ENCODE assay signal across 8 mouse cellular contexts in genomic region chrX:134296737-134297136, GRCm38 (mm10). TPM values are rescaled to one million over a fixed set of nuclear protein-coding genes. Genes with fewer than 3 reads are reported as not detected.
DNase-seq lines count a peak whose midpoint lies in the region; ATAC-seq lines count a peak whose summit lies in the region.

No protein-coding gene starts in this region.

- H3K4me1 ChIP-seq in neural tube, embryonic 11.5 days (ENCODE audit: control insufficient read depth, insufficient read depth, low read length), result no peaks in the 10 kb centered on the region
- 0 out of 2 replicates have a peak, but pooled peaks cover 5% of the 10 kb centered on the region for H3K4me1 ChIP-seq in hindbrain, embryonic 14.5 days (replicated peaks; ENCODE audit: control insufficient read depth, insufficient read depth, low read length)
- no peaks in the 10 kb centered on the region; the same call in 1 of the 2 replicates for H3K4me1 ChIP-seq in neural tube, embryonic 14.5 days (ENCODE audit: control insufficient read depth, insufficient read depth, low read length)

- H3K4me3 ChIP-seq in neural tube, embryonic 11.5 days (ENCODE audit: low read depth, low read length), result peak overlapping the region; percentile 41
- H3K4me3 ChIP-seq in hindbrain, embryonic 14.5 days (replicated peaks; ENCODE audit: low read length), result peak overlapping the region; percentile 51
- peak overlapping the region; percentile 50 for H3K4me3 ChIP-seq in neural tube, embryonic 14.5 days (ENCODE audit: low read depth, low read length)

- peaks cover 7% of the 10 kb centered on the region; the same call in 1 of the 2 replicates for H3K27me3 ChIP-seq in neural tube, embryonic 11.5 days (ENCODE audit: control insufficient read depth, insufficient read depth, low read length)
- peaks cover 9% of the 10 kb centered on the region for H3K27me3 ChIP-seq in hindbrain, embryonic 14.5 days (ENCODE audit: control insufficient read depth, insufficient read depth, low read length)
- H3K27me3 ChIP-seq in neural tube, embryonic 14.5 days (ENCODE audit: control insufficient read depth, insufficient read depth, low read length), result no peaks in the 10 kb centered on the region

- ATAC-seq in neural tube, embryonic 11.5 days (ENCODE audit: insufficient read depth, low FRiP score, low TSS enrichment), result no peak
- peak; percentile 49; the same call in 1 of the 2 replicates for ATAC-seq in hindbrain, embryonic 14.5 days (ENCODE audit: low FRiP score)
- ATAC-seq in neural tube, embryonic 14.5 days (ENCODE audit: low read depth), result peak; percentile 35; the same call in 1 of the 2 replicates

- no peaks in the 10 kb centered on the region for H3K36me3 ChIP-seq in neural tube, embryonic 11.5 days (ENCODE audit: control insufficient read depth, insufficient read depth, low read length)
- no peaks in the 10 kb centered on the region for H3K36me3 ChIP-seq in hindbrain, embryonic 14.5 days (replicated peaks; ENCODE audit: control insufficient read depth, insufficient read depth)
- no peaks in the 10 kb centered on the region for H3K36me3 ChIP-seq in neural tube, embryonic 14.5 days (ENCODE audit: control insufficient read depth, insufficient read depth, low read length)

- peak; percentile 15 for DNase-seq in adrenal gland, postnatal 25 days
- DNase-seq in adrenal gland, adult (ENCODE audit: inconsistent age in 2 of 2, low spot score in 1 of 2), result no peak
- peak; percentile 14 for DNase-seq in neural tube, embryonic 11.5 days (ENCODE audit: low spot score)
- DNase-seq in neural tube, embryonic 10.5 days (ENCODE audit: extremely low spot score, low spot score), result no peak
- no peak for DNase-seq in hindbrain, embryonic 14.5 days (ENCODE audit: low spot score)
- no peak for DNase-seq in thymus, postnatal 14 days
- no peak for DNase-seq in ovary, adult 18-20 months (ENCODE audit: low spot score)

- no peaks in the 10 kb centered on the region for H3K9me3 ChIP-seq in neural tube, embryonic 11.5 days (ENCODE audit: control insufficient read depth, low read length)
- H3K9me3 ChIP-seq in hindbrain, embryonic 14.5 days (ENCODE audit: control insufficient read depth, low read length), result no peaks in the 10 kb centered on the region
- no peaks in the 10 kb centered on the region for H3K9me3 ChIP-seq in neural tube, embryonic 14.5 days (ENCODE audit: control insufficient read depth, low read length)

- H3K9ac ChIP-seq in neural tube, embryonic 11.5 days (ENCODE audit: low read length), result peak overlapping the region; percentile 29; the same call in 1 of the 2 replicates
- H3K9ac ChIP-seq in hindbrain, embryonic 14.5 days, result peak overlapping the region; percentile 71
- peak overlapping the region; percentile 58 for H3K9ac ChIP-seq in neural tube, embryonic 14.5 days (replicated peaks; ENCODE audit: low read depth, low read length)

- no peak overlapping the region for H3K27ac ChIP-seq in neural tube, embryonic 11.5 days (ENCODE audit: low read depth, low read length)
- H3K27ac ChIP-seq in hindbrain, embryonic 14.5 days, result peak overlapping the region; percentile 9; the same call in 1 of the 2 replicates
- H3K27ac ChIP-seq in neural tube, embryonic 14.5 days (ENCODE audit: low read depth, low read length), result peak overlapping the region; percentile 10; the same call in 1 of the 2 replicates

- peak overlapping the region; percentile 48 for H3K4me2 ChIP-seq in neural tube, embryonic 11.5 days (ENCODE audit: low read depth)
- peak overlapping the region; percentile 54 for H3K4me2 ChIP-seq in hindbrain, embryonic 14.5 days (replicated peaks)
- H3K4me2 ChIP-seq in neural tube, embryonic 14.5 days (ENCODE audit: low read depth, low read length), result peak overlapping the region; percentile 53

- 22% methylated on average over 7 of the region's 7 CpGs for WGBS in neural tube, embryonic 11.5 days
- 23% methylated on average over 7 of the region's 7 CpGs for WGBS in hindbrain, embryonic 14.5 days
- 34% methylated on average over 7 of the region's 7 CpGs for WGBS in neural tube, embryonic 14.5 days

RNA-seq across cellular contexts. Expression of gene Tmem35a, which starts 1.7 kb away (rescaled TPM):
- 216 and 250 TPM in 2 replicates for total RNA-seq in adrenal gland, postnatal 25 days (2021)
- 20.4 and 24.0 TPM in 2 replicates for polyA plus RNA-seq in neural tube, embryonic 11.5 days (2014; fragmentation: Nextera tagmentation; extraction: Ambion mirVana)
- polyA plus RNA-seq in hindbrain, embryonic 14.5 days (2014; fragmentation: Nextera tagmentation; extraction: Ambion mirVana), result 94.8 and 109 TPM in 2 replicates
- 94.0 and 99.7 TPM in 2 replicates for polyA plus RNA-seq in neural tube, embryonic 14.5 days (2014; fragmentation: Nextera tagmentation; extraction: Ambion mirVana)

RNA-seq across cellular contexts. Expression of gene Cenpi, which starts 11.1 kb away (rescaled TPM):
- total RNA-seq in adrenal gland, postnatal 25 days (2021), result 3.1 and 5.5 TPM in 2 replicates
- 24.2 and 28.5 TPM in 2 replicates for polyA plus RNA-seq in neural tube, embryonic 11.5 days (2014; fragmentation: Nextera tagmentation; extraction: Ambion mirVana)
- 4.3 and 7.8 TPM in 2 replicates for polyA plus RNA-seq in hindbrain, embryonic 14.5 days (2014; fragmentation: Nextera tagmentation; extraction: Ambion mirVana)
- 5.3 and 6.1 TPM in 2 replicates for polyA plus RNA-seq in neural tube, embryonic 14.5 days (2014; fragmentation: Nextera tagmentation; extraction: Ambion mirVana)

RNA-seq across cellular contexts. Expression of gene Trmt2b, which starts 20.0 kb away (rescaled TPM):
- total RNA-seq in adrenal gland, postnatal 25 days (2021), result 32.6 and 39.3 TPM in 2 replicates
- 6.6 and 7.9 TPM in 2 replicates for polyA plus RNA-seq in neural tube, embryonic 11.5 days (2014; fragmentation: Nextera tagmentation; extraction: Ambion mirVana)
- polyA plus RNA-seq in hindbrain, embryonic 14.5 days (2014; fragmentation: Nextera tagmentation; extraction: Ambion mirVana), result 6.5 and 7.3 TPM in 2 replicates
- 7.2 and 7.5 TPM in 2 replicates for polyA plus RNA-seq in neural tube, embryonic 14.5 days (2014; fragmentation: Nextera tagmentation; extraction: Ambion mirVana)

Comparison
In these comparisons a context has a peak if more than half of its experiments do, and no peak if none do; other contexts are left out.
1. DNase-seq: peak in adrenal gland, postnatal 25 days (single experiment) and neural tube, embryonic 11.5 days (single experiment); none in adrenal gland, adult (0 of 2), neural tube, embryonic 10.5 days (single experiment), hindbrain, embryonic 14.5 days (single experiment), thymus, postnatal 14 days (single experiment) and ovary, adult 18-20 months (single experiment).
2. Peak in every context shown above with its lines, with median percentiles within 50 percentile points of each other: H3K4me2 ChIP-seq, H3K4me3 ChIP-seq and H3K9ac ChIP-seq.